Mouse (Mus musculus): Measurements from ENCODE around the gene Prkab2. TPM values are rescaled to one million over a fixed set of nuclear protein-coding genes. Genes with fewer than 3 reads are reported as not detected.

Gene Prkab2
- polyA plus RNA-seq, 1 experiment from 2014 or later, result 10.0 TPM

GRCm38 (mm10) chr3:97653781-97654180 lies 4.2 kb upstream of the Prkab2 start:
- Histone ChIP-seq H3K4me1 (peaks cover 6% of the 10 kb centered on the region), H3K4me2 (replicated peaks) (no peak overlapping the region), H3K36me3 (no peaks in the 10 kb centered on the region), H3K9me3 (no peaks in the 10 kb centered on the region), H3K4me3 (no peak overlapping the region), H3K27me3 (no peaks in the 10 kb centered on the region), H3K27ac (replicated peaks) (no peak overlapping the region), H3K9ac (replicated peaks) (no peak overlapping the region)
- no peak for ATAC-seq (replicated peaks)
- WGBS, result 92% methylated on average over 5 of the region's 5 CpGs

- no peak overlapping the region for H3K4me3 ChIP-seq
- H3K9me3 ChIP-seq, result no peaks in the 10 kb centered on the region
- no peak for ATAC-seq (replicated peaks)
- H3K36me3 ChIP-seq, result no peaks in the 10 kb centered on the region
- H3K9ac ChIP-seq (replicated peaks), result no peak overlapping the region
- WGBS, result 84% methylated on average over 8 of the region's 8 CpGs
- no peak overlapping the region for H3K27ac ChIP-seq (replicated peaks)
- H3K27me3 ChIP-seq, result no peaks in the 10 kb centered on the region
- no peak overlapping the region for H3K4me2 ChIP-seq (replicated peaks)
- H3K4me1 ChIP-seq, result peaks cover 16% of the 10 kb centered on the region
Observed at GRCm38 (mm10) chr3:97654901-97655300, 3.1 kb upstream of the Prkab2 start.

GRCm38 (mm10) chr3:97658426-97659193 lies 617 bp downstream of the Prkab2 start:
- 0 out of 2 replicates have a peak, but pooled peaks cover 5% of the 10 kb centered on the region for H3K36me3 ChIP-seq
- peak overlapping the region; percentile 71 for H3K27ac ChIP-seq (replicated peaks)
- peak; percentile 80 for ATAC-seq (replicated peaks)
- H3K9ac ChIP-seq (replicated peaks), result peak overlapping the region; percentile 69
- H3K27me3 ChIP-seq, result no peaks in the 10 kb centered on the region
- H3K4me3 ChIP-seq, result peak overlapping the region; percentile 77
- no peaks in the 10 kb centered on the region for H3K9me3 ChIP-seq
- peak overlapping the region; percentile 70 for H3K4me2 ChIP-seq (replicated peaks)
- H3K4me1 ChIP-seq, result peaks cover 16% of the 10 kb centered on the region
- 1% methylated on average over 50 of the region's 50 CpGs for WGBS

- Histone ChIP-seq H3K9ac (replicated peaks) (no peak overlapping the region), H3K27me3 (no peaks in the 10 kb centered on the region), H3K27ac (replicated peaks) (no peak overlapping the region)
Observed at GRCm38 (mm10) chr3:97659746-97660145, 1.8 kb downstream of the Prkab2 start.

GRCm38 (mm10) chr3:97661206-97661605 lies 3.2 kb downstream of the Prkab2 start:
- Histone ChIP-seq H3K4me2 (replicated peaks) (no peak overlapping the region), H3K9ac (replicated peaks) (no peak overlapping the region), H3K4me1 (peaks cover 16% of the 10 kb centered on the region), H3K27me3 (no peaks in the 10 kb centered on the region), H3K4me3 (no peak overlapping the region), H3K9me3 (no peaks in the 10 kb centered on the region), H3K36me3 (0 out of 2 replicates have a peak, but pooled peaks cover 8% of the 10 kb centered on the region), H3K27ac (replicated peaks) (no peak overlapping the region)
- no peak for ATAC-seq (replicated peaks)
- WGBS, result 70% methylated on average over 8 of the region's 8 CpGs

More at GRCm38 (mm10) chr3:97659746-97660145, 1.8 kb downstream of the Prkab2 start:
- ATAC-seq (replicated peaks), result no peak
- no peak overlapping the region for H3K4me3 ChIP-seq
- H3K9me3 ChIP-seq, result no peaks in the 10 kb centered on the region
- H3K4me1 ChIP-seq, result peaks cover 16% of the 10 kb centered on the region
- 93% methylated on average over 7 of the region's 7 CpGs for WGBS
- no peak overlapping the region for H3K4me2 ChIP-seq (replicated peaks)
- 0 out of 2 replicates have a peak, but pooled peaks cover 8% of the 10 kb centered on the region for H3K36me3 ChIP-seq

DNA sequence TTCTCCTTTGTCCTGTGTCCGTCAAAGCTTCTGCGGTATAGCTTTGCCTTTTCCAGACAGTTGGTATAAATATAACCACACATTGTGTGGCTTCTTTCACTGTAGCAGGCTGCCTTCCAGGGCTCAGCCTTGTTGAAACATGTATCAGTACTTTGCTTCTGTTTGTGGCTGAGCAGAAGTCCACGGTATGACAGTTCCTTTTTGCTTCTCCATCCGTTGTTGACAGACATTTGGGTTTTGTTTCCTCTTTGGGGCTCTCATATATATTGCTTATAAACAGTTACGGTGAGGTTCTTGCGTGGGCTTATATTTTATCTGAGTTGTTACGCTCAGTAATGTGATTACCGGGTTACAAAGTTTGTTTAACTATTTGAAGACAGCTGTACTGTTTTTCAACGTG lies 7.5 kb downstream of the Prkab2 start:
- Histone ChIP-seq H3K36me3 (peaks cover 35% of the 10 kb centered on the region), H3K4me2 (replicated peaks) (no peak overlapping the region)
- 96% methylated on average over 9 of the region's 9 CpGs for WGBS

DNA sequence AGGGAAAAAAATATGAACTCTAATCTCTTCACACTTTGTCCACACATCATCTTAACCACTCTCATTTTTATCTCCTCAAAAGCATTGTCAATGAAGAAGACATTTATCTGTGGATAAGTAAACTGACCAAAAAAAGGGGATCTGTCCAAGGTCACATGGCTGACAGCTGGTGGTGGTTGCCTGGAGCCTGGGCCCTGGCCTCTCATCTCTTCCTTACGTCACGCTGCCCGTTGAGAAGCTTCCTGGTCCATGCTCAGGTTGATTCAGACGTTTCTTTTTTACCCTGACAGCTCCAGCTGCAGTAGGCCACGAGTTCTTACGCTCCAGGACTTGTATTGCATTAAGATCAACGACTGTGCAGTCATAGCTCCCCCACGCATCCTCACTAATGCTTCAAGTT lies 8.2 kb downstream of the Prkab2 start:
- no peak overlapping the region for H3K4me2 ChIP-seq (replicated peaks)
- ATAC-seq (replicated peaks), result no peak
- H3K4me1 ChIP-seq, result no peaks in the 10 kb centered on the region
- no peak overlapping the region for H3K27ac ChIP-seq (replicated peaks)
- H3K4me3 ChIP-seq, result no peak overlapping the region
- H3K27me3 ChIP-seq, result no peaks in the 10 kb centered on the region
- 84% methylated on average over 8 of the region's 8 CpGs for WGBS
- H3K36me3 ChIP-seq, result peaks cover 40% of the 10 kb centered on the region
- no peak overlapping the region for H3K9ac ChIP-seq (replicated peaks)
- no peaks in the 10 kb centered on the region for H3K9me3 ChIP-seq

More for the DNA sequence above, 7.5 kb downstream of the Prkab2 start:
- Histone ChIP-seq H3K4me1 (no peaks in the 10 kb centered on the region), H3K27me3 (no peaks in the 10 kb centered on the region), H3K27ac (replicated peaks) (no peak overlapping the region), H3K4me3 (no peak overlapping the region), H3K9ac (replicated peaks) (no peak overlapping the region), H3K9me3 (no peaks in the 10 kb centered on the region)
- ATAC-seq (replicated peaks), result no peak

- Histone ChIP-seq H3K9me3 (no peaks in the 10 kb centered on the region), H3K4me3 (no peak overlapping the region), H3K4me1 (no peaks in the 10 kb centered on the region), H3K9ac (replicated peaks) (no peak overlapping the region), H3K4me2 (replicated peaks) (no peak overlapping the region), H3K27ac (replicated peaks) (no peak overlapping the region), H3K36me3 (peaks cover 40% of the 10 kb centered on the region), H3K27me3 (no peaks in the 10 kb centered on the region)
- 90% methylated on average over 14 of the region's 14 CpGs for WGBS
- ATAC-seq (replicated peaks), result no peak
Observed at GRCm38 (mm10) chr3:97667093-97667675, 9.2 kb downstream of the Prkab2 start.

GRCm38 (mm10) chr3:97674644-97675110 lies 16.7 kb downstream of the Prkab2 start, which contains the start of gene Gm17651:
Gm17651 (minus strand) TSS chr3:97674694.
- Histone ChIP-seq H3K4me3 (no peak within 1 kb of the TSS), H3K27me3 (no peaks in the 10 kb centered on the region), H3K4me1 (no peaks in the 10 kb centered on the region), H3K36me3 (peaks cover 9% of the 10 kb centered on the region; the same call in 1 of the 2 replicates), H3K4me2 (replicated peaks) (no peak within 1 kb of the TSS), H3K9me3 (no peaks in the 10 kb centered on the region), H3K27ac (replicated peaks) (no peak within 1 kb of the TSS), H3K9ac (replicated peaks) (no peak within 1 kb of the TSS)
- no peak for ATAC-seq (replicated peaks)
- WGBS, result 93% methylated on average over 7 of the region's 7 CpGs

DNA sequence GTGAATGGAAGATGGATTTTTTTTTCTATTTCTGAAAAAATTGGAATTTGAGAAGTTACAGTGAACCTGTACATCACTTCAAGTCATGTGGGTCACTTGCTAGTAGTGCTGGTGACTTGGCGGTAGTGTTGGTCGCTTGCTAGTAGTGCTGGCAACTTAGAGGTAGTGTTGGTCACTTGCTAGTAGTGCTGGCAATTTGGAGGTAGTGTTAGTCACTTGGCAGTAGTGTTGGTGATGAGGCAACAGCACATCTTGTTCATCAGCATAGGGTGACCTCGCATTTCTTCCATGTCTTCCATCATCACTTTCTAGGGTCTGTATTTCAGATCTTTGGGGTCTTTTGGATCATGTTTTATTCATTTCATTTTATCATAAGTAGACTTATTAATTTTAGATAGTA lies 18.1 kb downstream of the Prkab2 start:
- H3K9ac ChIP-seq (replicated peaks), result no peak overlapping the region
- H3K36me3 ChIP-seq, result no peaks in the 10 kb centered on the region
- no peak overlapping the region for H3K4me2 ChIP-seq (replicated peaks)
- 0 out of 2 replicates have a peak, but pooled peaks cover 3% of the 10 kb centered on the region for H3K27me3 ChIP-seq
- WGBS, result 98% methylated on average over 3 of the region's 3 CpGs
- no peak overlapping the region for H3K4me3 ChIP-seq
- no peak overlapping the region for H3K27ac ChIP-seq (replicated peaks)
- no peak for ATAC-seq (replicated peaks)
- H3K9me3 ChIP-seq, result no peaks in the 10 kb centered on the region
- peaks cover 6% of the 10 kb centered on the region for H3K4me1 ChIP-seq

GRCm38 (mm10) chr3:97678416-97678815 lies 20.4 kb downstream of the Prkab2 start:
- Histone ChIP-seq H3K4me3 (no peak overlapping the region), H3K36me3 (no peaks in the 10 kb centered on the region), H3K4me1 (peaks cover 17% of the 10 kb centered on the region), H3K4me2 (replicated peaks) (no peak overlapping the region), H3K9me3 (no peaks in the 10 kb centered on the region), H3K27ac (replicated peaks) (no peak overlapping the region), H3K9ac (replicated peaks) (no peak overlapping the region), H3K27me3 (peaks cover 14% of the 10 kb centered on the region; the same call in 1 of the 2 replicates)
- no peak for ATAC-seq (replicated peaks)
- WGBS, result 96% methylated on average over 3 of the region's 3 CpGs

DNA sequence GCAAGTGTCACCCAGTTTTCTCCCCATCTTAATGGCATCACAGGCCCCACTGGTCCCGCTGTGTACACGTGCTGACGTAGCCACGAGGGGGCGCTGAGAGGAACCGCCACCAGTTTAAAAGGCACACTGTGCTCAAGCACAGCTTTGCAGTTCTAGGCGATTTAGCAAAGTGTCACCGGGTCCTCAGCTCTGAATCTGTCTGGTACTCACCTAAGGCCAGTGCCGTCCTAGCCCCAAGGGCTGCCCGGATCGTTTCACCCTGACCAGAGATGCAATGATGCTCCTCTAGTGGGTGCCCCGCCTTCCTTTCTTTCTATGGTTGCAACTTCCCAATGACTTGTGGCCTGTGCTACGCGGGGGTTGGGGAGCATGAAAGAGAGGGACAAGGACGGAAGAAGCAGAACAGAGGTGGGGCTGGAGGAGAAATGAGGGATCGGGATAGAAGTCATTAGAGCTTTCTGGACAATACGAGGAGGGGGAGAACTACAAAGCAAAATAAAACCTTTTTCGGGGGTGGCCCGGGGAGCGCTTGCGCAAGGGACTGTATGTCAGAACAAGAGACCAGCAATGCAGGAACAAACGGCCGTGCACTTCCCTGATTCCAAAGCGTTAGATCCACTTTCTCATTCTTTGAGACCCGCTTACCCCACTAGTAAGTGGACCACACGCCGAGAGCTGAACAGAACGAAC lies 22.8 kb downstream of the Prkab2 start:
- WGBS, result under 1% methylated on average over 28 of the region's 28 CpGs
- H3K4me3 ChIP-seq, result peak overlapping the region; percentile 30
- no peaks in the 10 kb centered on the region for H3K9me3 ChIP-seq
- no peaks in the 10 kb centered on the region for H3K36me3 ChIP-seq
- peaks cover 14% of the 10 kb centered on the region; the same call in 1 of the 2 replicates for H3K27me3 ChIP-seq
- no peak overlapping the region for H3K27ac ChIP-seq (replicated peaks)
- peaks cover 23% of the 10 kb centered on the region for H3K4me1 ChIP-seq
- peak; percentile 87 for ATAC-seq (replicated peaks)
- H3K9ac ChIP-seq (replicated peaks), result peak overlapping the region; percentile 5; the same call in 1 of the 2 replicates
- peak overlapping the region; percentile 47 for H3K4me2 ChIP-seq (replicated peaks)
